Mouse (Mus musculus) left cerebral cortex, postnatal 14 days (tissue): ENCODE results near the gene Pitpnm3. TPM values are rescaled to one million over a fixed set of nuclear protein-coding genes. Genes with fewer than 3 reads are reported as not detected.

Experiments
- DNase-seq, 2 experiments: peaks; one replicate each; pipeline ENCODE4 v3.0.0; 2021 to 2022; ENCODE audit warnings: low spot score in 2 of 2, mixed read lengths in 1 of 2
- intact Hi-C: fragments of 180-260 bp; cut with DNase I; formaldehyde crosslinking; loops from one replicate; pipeline ENCODE4 v1.15.1; 2025
- total RNA-seq, 2 experiments: library from RNA; stranded (reverse); gene quantifications; 2 replicates each; pipeline ENCODE4 v1.2.3; 2021

The Pitpnm3 gene
- total RNA-seq, 2 experiments from 2014 or later: 56.9 to 61.3 TPM

- intact Hi-C loops: no loop called here
- DNase-seq: no peak
These were observed 74.4 kb downstream of the Pitpnm3 start for GRCm38 (mm10) chr11:72061093-72061620.

- DNase-seq: no peak
- intact Hi-C loops: no loop called here
These were observed 75.2 kb downstream of the Pitpnm3 start for GRCm38 (mm10) chr11:72060416-72060815.

- DNase-seq: no peak
- intact Hi-C loops: no loop called here
These were observed 78.4 kb downstream of the Pitpnm3 start for GRCm38 (mm10) chr11:72057166-72057565.

DNA sequence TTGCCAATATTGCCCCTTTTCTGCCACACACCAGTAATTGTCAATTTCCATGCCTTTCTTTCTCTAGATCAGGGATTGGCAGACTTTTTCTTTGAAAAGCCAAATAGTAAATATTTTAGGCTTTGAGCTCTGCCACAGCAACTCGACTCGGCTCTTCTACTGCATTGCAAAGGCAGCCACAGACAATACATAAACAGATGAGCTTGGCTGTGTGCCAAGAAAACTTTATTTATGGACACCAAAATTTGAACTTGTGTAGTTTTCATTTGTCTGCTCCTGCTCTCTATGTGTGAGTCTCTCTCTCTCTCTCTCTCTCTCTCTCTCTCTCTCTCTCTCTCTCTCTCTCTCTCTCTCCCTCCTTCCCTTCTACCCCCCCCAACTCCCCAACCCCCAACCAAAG, 80.4 kb downstream of the Pitpnm3 start:
- intact Hi-C loops: no loop called here
- DNase-seq: no peak

DNA sequence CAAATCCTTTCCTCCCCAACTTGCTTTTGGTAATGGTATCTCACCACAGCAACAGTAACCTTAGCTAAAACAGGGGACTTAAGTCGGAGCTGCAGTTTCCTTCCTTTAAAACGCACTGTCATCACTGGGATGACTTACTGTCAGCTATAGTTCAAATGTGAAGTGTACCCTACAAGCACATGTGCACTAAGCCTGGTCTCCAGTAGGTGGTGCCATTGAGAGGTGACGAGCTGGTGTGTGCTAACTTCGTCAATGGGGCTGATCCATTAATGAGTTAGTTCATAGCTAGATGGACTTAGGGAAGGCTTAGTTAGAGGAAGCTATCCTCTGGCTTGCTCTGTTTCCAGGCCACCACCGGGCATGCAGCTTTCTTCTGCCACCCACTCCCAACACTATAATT, 82.9 kb downstream of the Pitpnm3 start:
- intact Hi-C loops: loop anchor here (5.0 kb wide), 2 partner anchors 40 to 85 kb away; partner anchors contain the start of gene Pitpnm3
- peak; percentile 75 to 83 for DNase-seq

GRCm38 (mm10) chr11:72052221-72052620, 83.4 kb downstream of the Pitpnm3 start:
- no peak for DNase-seq
- intact Hi-C loops: loop anchor here (5.0 kb wide), 2 partner anchors 40 to 85 kb away; partner anchors contain the start of gene Pitpnm3

DNA sequence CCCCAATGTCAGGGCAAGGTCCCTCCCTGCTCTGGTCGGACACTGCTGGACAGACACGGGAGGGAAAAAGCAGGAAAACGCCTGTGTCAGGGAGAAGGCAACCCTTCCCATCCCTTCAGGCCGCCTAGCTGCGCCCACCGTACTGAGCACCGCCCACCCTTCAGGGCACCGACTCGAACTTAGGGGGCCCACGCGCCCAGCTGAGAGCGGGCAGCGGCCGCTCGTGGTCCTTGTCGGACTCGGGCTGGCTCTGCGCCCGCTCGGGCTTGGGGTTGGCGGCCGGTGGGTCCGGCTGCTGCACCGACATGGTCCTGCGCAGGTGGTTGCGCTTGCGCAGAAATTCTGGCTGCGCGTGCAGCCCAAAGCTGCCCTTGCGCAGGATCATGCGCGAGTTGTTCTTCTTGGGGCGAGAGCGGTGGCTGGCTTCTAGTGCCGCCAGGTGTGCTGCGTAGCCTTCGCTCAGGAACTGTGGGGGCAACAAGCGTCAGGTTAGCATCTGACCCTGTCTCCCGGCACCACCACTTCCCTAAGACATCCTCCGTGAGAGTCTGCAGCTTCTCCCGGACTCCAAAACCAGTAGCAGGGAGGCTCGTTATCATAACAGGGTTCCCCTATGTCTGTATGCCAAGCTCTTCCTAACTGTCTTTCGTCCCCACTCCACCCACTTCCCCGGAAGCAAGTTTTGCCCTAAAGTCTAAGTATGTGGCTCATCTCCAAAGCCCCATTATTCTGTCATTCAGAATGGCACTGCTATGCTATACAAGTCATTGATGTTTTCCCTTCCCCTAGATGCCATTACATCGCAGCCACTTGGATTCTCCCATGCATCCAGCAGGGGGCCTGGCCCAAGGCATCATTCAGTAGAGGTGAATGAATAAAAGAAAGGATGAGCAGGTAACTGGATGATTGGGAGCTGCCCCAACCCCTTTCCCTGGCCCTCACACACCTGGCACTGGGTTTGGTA, 84.4 kb downstream of the Pitpnm3 start:
- DNase-seq: peak; percentile 63 to 65
- intact Hi-C loops: loop anchor here (5.0 kb wide), 2 partner anchors 41 to 86 kb away; partner anchors contain the start of gene Pitpnm3

DNA sequence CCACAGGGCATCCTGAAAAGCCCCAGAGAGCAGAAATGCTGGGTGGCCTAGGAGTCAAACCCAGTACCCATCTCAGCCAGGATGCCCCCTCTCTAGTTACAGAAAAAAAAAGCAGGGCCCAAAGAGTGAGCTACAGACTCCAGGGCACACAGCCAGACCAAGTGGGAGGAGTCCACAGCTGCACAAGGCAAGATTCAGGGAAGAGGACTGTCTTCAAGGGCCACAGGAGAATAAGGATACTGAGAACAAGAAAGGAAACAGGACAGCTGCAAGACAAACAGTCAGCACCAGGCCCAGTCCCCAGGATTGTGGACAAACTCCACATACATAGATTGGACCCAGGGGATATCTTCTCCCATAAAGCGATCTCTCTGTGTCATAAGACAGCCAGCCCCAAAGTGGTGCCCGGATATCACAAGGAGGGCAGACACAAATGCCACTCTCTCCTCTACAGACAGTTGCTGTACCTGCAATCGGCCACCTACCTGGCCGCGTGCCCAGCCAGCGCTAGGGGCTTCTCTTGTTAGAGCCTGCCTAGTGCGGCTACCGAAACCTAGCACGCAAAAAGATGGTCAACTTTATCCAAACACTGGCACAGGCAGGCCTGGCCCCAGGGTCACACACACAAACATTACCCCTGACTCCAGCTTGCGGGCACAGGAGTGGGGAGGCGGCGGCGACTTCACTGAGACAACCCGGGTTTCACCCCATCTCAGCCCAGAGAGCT, 85.2 kb downstream of the Pitpnm3 start:
- intact Hi-C loops: loop anchor here (5.0 kb wide), 2 partner anchors 42 to 87 kb away; partner anchors contain the start of gene Pitpnm3
- no peak for DNase-seq

DNA sequence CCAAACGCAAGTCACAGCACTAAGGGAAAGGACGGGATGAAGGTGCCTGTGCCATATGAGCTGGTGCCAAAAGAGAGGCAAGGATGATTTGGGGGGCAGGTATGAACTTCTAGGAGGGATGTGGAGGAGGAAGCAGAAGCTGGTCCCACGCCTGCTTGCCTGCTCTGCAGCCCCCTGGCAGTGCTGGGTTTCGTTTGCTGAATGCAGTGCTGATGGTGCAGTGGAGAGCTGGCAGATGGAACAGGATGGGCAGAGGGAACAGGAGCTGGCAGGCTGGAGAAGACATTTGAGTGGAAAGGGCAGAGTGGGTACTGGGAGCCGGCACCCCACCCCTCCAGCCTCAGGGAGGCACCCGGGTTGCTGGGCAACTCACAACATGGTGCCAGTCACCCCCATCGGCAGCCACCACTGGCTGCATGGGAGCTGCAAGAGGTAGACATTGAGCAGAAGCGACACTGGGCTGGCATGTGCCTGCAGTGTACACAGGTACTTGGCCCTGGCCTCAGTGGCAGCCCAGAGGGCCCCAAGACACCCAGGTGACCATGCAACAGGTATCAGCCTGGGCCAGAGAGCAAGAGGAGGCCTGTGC, 86.3 kb downstream of the Pitpnm3 start:
- intact Hi-C loops: no loop called here
- DNase-seq: no peak

DNA sequence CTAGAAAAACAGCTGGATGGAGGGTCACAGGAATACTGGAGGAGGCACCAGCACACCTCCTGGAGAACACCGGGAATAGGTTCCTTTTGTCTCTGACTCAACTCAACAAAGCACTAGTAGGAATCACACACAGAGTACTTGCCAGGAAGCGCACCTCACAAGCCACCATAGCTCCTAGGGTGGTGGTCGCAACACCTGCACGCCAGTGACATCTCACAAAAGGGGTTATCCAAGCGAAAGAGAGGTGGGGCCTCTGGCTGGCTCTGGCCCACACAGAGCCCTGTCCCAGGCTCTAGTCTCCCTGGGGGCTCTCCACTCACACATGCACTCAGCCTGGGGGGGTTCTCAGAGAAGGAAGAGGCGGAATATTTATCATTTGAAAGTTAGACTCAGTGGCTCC, 86.8 kb downstream of the Pitpnm3 start:
- intact Hi-C loops: no loop called here
- DNase-seq: no peak

DNA sequence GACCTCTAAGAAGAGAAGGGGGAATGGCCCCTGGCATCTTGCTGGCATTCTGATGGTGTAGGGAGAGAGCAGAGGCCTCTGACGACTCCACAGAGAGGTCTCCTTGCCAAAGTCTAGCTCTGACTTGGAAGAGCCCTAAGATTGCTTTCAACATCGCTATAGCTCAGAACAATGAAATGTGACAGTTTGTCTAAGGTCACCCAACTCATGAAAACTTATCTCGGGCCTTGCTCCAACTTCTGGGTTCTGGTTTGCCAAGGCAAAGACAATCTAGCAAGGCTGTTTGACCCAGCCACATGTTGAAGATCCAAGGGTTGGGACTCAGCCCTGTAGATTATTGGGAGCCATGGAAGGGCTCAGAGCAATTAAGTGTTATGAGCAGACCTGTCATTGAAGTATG, 91.3 kb downstream of the Pitpnm3 start:
- intact Hi-C loops: no loop called here
- DNase-seq: no peak

- intact Hi-C loops: no loop called here
These were observed 92.9 kb downstream of the Pitpnm3 start for GRCm38 (mm10) chr11:72042631-72043030.

GRCm38 (mm10) chr11:72041768-72042607, 93.6 kb downstream of the Pitpnm3 start, which contains the start of gene Pimreg:
TSS of gene Pimreg (plus strand) at chr11:72042032.
- intact Hi-C loops: no loop called here
- DNase-seq: peak; percentile 84 to 88

More at GRCm38 (mm10) chr11:72042631-72043030, 92.9 kb downstream of the Pitpnm3 start:
- no peak for DNase-seq

DNA sequence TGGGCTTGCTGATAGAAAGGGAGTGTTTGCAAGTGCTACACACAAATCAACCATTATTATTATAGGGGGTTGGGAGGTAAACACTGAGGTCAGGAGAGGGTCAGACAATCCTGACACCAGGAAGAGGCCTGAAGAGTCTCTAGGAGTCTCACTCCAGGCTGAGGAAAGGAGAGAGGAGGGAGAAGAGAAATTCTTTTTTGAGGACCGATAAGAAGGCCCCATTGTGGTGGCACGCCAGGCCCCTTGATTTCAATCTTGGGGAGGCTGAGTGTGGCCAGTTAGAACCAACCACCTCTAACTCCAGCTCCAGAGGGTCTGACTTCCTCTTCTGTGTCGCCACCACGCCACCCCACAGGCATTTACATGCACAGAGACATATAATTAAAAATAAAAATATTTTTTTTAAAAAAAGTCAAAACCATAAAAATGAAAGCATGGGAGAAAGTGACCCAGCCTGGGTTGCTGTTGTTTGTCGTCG, 94.2 kb downstream of the Pitpnm3 start:
- intact Hi-C loops: no loop called here
- no peak for DNase-seq

DNA sequence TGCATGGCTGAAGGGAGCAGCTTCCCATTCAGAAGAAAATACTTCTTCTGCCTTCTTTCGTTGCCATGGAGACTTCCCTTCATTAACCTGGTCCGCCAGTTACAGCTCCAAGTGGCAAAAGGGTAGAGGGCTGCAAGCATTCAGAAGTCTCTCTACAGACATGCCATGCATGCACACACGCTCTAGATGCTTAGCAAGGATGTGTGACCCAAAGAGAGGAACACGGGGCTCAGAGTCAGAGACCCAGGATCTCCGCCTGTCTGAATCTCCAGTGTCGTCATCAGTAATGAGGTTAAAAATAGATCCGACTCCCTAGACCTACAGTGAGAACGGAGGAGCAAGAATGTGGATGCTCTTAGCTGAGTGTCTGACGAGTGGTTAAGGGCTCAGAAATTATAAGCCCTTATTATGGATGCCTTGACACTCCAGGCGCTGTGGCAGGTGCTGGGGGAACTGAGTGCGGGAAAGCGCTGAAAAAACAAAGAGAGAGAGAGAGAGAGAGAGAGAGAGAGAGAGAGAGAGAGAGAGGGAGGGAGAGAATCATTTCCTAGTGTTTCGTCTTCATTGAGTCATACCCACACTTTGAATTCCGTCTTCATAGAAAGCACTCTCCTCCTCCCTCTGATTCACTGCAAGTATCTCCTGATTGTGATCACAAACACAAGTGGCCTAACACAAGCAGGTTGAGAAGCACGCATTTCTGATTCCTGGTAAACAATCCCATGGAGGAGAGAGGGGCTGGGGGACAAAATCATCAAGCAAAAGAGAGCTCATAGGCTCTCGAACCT, 95.8 kb downstream of the Pitpnm3 start:
- DNase-seq: peak in 1 of 2 experiments; percentile 60
- intact Hi-C loops: no loop called here

DNA sequence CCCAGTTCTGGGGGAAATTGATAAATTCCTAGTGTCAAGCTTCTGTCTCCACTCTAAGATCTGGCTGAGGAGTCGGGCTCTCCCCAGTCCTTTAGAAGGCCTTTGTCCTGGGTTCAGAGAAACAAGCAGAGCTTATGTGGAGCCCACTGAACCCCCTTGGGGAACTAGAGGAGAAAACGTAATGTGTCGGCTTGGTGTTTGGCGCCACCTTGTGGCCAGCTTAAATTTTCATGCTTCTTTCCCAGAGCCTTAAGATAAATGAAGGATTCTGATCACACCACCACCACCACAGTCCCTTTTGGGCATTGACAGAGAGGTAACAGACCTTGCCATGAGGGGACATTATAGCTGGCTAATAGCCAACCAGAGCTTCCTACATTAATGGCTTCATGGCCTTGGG, 97.6 kb downstream of the Pitpnm3 start:
- intact Hi-C loops: loop anchor here (1.0 kb wide), 1 partner anchor 692 kb away; no protein-coding TSS in a partner anchor

GRCm38 (mm10) chr11:72037409-72037808, 98.2 kb downstream of the Pitpnm3 start, which contains the start of gene Aipl1:
TSS of gene Aipl1 (minus strand) at chr11:72037509.
- DNase-seq: no peak
- intact Hi-C loops: loop anchor here (1.0 kb wide), 1 partner anchor 691 kb away; no protein-coding TSS in a partner anchor

More for the DNA sequence above, 97.6 kb downstream of the Pitpnm3 start:
- DNase-seq: peak; percentile 86 to 88
